Comparison of ENCODE assay signal across 24 mouse cellular contexts in the genomic region with DNA sequence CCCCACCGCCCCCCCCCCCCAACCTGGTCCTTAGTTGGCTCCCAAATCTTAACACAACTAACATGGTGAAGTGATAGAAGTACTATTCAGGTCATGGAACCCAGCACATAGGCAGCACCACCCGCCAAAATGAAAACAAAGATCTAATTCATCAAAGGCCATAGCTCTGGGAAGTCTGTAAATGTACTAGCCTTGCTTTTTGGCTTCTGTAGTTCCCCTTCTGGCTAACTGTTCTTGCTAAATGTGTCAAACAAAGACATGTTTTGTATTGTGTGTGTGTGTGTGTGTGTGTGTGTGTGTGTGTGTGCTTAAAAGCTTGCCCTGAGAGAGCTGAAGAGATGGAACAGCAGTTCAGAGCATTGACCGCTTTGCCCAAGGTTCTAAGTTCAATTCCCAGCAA. TPM values are rescaled to one million over a fixed set of nuclear protein-coding genes. Genes with fewer than 3 reads are reported as not detected.
DNase-seq lines count a peak whose midpoint lies in the region; ATAC-seq and TF ChIP-seq lines count a peak whose summit lies in the region.
"Had no signal": no experiment of that assay in that cellular context is flagged by ENCODE, and none has a peak within 500 bp of the region (broad histone marks: within the 10 kb centered on the region; RNA-seq: fewer than 3 reads in every experiment).

No protein-coding gene starts in this region.

- H3K9me3 ChIP-seq in heart, embryonic 10.5 days: no peaks in the 10 kb centered on the region
- no peaks in the 10 kb centered on the region for H3K9me3 ChIP-seq in midbrain, embryonic 11.5 days (ENCODE audit: control insufficient read depth, low read length)
- no peaks in the 10 kb centered on the region for H3K9me3 ChIP-seq in midbrain, postnatal 0 days (ENCODE audit: low read length)
- H3K9me3 ChIP-seq in stomach, postnatal 0 days (ENCODE audit: control insufficient read depth, low read length): no peaks in the 10 kb centered on the region
- H3K9me3 ChIP-seq: hindbrain, embryonic 13.5 days; kidney, embryonic 15.5 days; limb, embryonic 12.5 days; midbrain, embryonic 13.5 days had no signal

- H3K9ac ChIP-seq in midbrain, embryonic 11.5 days (ENCODE audit: low read length): no peak overlapping the region
- no peak overlapping the region for H3K9ac ChIP-seq in midbrain, postnatal 0 days (replicated peaks; ENCODE audit: low read length, poor library complexity, severe bottlenecking)
- H3K9ac ChIP-seq in stomach, postnatal 0 days (ENCODE audit: low read length): no peak overlapping the region
- H3K9ac ChIP-seq: hindbrain, embryonic 13.5 days; kidney, embryonic 15.5 days; limb, embryonic 12.5 days; midbrain, embryonic 13.5 days had no signal

- peaks cover 13% of the 10 kb centered on the region for H3K4me1 ChIP-seq in heart, embryonic 10.5 days
- H3K4me1 ChIP-seq in midbrain, embryonic 11.5 days (ENCODE audit: control insufficient read depth, insufficient read depth, low read length): peaks cover 21% of the 10 kb centered on the region
- H3K4me1 ChIP-seq in midbrain, postnatal 0 days (ENCODE audit: insufficient read depth, low read length): no peaks in the 10 kb centered on the region
- no peaks in the 10 kb centered on the region; the same call in 1 of the 2 replicates for H3K4me1 ChIP-seq in stomach, postnatal 0 days (replicated peaks; ENCODE audit: control insufficient read depth, insufficient read depth)

- 0 out of 2 replicates have a peak, but pooled peaks cover 4% of the 10 kb centered on the region for H3K36me3 ChIP-seq in heart, embryonic 10.5 days
- no peaks in the 10 kb centered on the region for H3K36me3 ChIP-seq in midbrain, embryonic 11.5 days (ENCODE audit: control insufficient read depth, insufficient read depth, low read length)
- H3K36me3 ChIP-seq in midbrain, postnatal 0 days (ENCODE audit: insufficient read depth, low read length): no peaks in the 10 kb centered on the region
- peaks cover 2% of the 10 kb centered on the region; the same call in 1 of the 2 replicates for H3K36me3 ChIP-seq in stomach, postnatal 0 days (ENCODE audit: control insufficient read depth, insufficient read depth, low read length)

- 86% methylated on average over 3 of the region's 3 CpGs for WGBS in heart, embryonic 10.5 days
- 82% methylated on average over 3 of the region's 3 CpGs for WGBS in midbrain, embryonic 11.5 days
- 59% methylated on average over 3 of the region's 3 CpGs for WGBS in midbrain, postnatal 0 days
- WGBS in stomach, postnatal 0 days: 85% methylated on average over 3 of the region's 3 CpGs

- intact Hi-C loops in heart, postnatal 10 days (cut with DNase I): no loop called here

- DNase-seq in heart, embryonic 10.5 days (ENCODE audit: low spot score): peak; percentile 56
- no peak for DNase-seq in heart, postnatal 10 days
- peak; percentile 80 for DNase-seq in midbrain, embryonic 11.5 days (ENCODE audit: low spot score, missing footprints)
- DNase-seq in midbrain, postnatal 0 days (ENCODE audit: low spot score): no peak
- peak; percentile 22 for DNase-seq in adipocyte (ENCODE audit: low spot score)
- peak; percentile 9 for DNase-seq in stomach, postnatal 0 days (ENCODE audit: low spot score)
- DNase-seq in right cerebral cortex, adult 2 months (ENCODE audit: low spot score in 2 of 2): no peak
- DNase-seq: adrenal gland, postnatal 10 days; B cell, adult 2 months; cerebellum, adult 11 months; cerebellum, adult 9-11 months; heart, postnatal 4 days; kidney, adult 18-20 months; kidney, postnatal 25 days; lung, postnatal 36 days had no signal

- no peaks in the 10 kb centered on the region for H3K27me3 ChIP-seq in heart, embryonic 10.5 days (ENCODE audit: insufficient read depth, poor library complexity, severe bottlenecking)
- H3K27me3 ChIP-seq in midbrain, embryonic 11.5 days (ENCODE audit: control insufficient read depth, insufficient read depth, low read length): no peaks in the 10 kb centered on the region
- no peaks in the 10 kb centered on the region for H3K27me3 ChIP-seq in midbrain, postnatal 0 days (ENCODE audit: insufficient read depth, low read length)
- H3K27me3 ChIP-seq in stomach, postnatal 0 days (ENCODE audit: control insufficient read depth, insufficient read depth, low read length): no peaks in the 10 kb centered on the region
- H3K27me3 ChIP-seq: hindbrain, embryonic 13.5 days; kidney, embryonic 15.5 days; limb, embryonic 12.5 days; midbrain, embryonic 13.5 days had no signal

- H3K4me3 ChIP-seq in heart, embryonic 10.5 days: no peak overlapping the region
- no peak overlapping the region for H3K4me3 ChIP-seq in midbrain, embryonic 11.5 days (ENCODE audit: low read depth, low read length)
- H3K4me3 ChIP-seq in midbrain, postnatal 0 days (ENCODE audit: low read depth, low read length): no peak overlapping the region
- no peak overlapping the region for H3K4me3 ChIP-seq in stomach, postnatal 0 days (ENCODE audit: low read depth, low read length)
- H3K4me3 ChIP-seq: erythroblast, embryonic 14.5 days; hindbrain, embryonic 13.5 days; kidney, embryonic 15.5 days; limb, embryonic 12.5 days; midbrain, embryonic 13.5 days had no signal

- H3K4me2 ChIP-seq in midbrain, embryonic 11.5 days: no peak overlapping the region
- H3K4me2 ChIP-seq in midbrain, postnatal 0 days (ENCODE audit: low read depth, low read length, poor library complexity, severe bottlenecking): no peak overlapping the region
- H3K4me2 ChIP-seq in stomach, postnatal 0 days (replicated peaks; ENCODE audit: low read depth): no peak overlapping the region
- H3K4me2 ChIP-seq: heart, embryonic 11.5 days; hindbrain, embryonic 13.5 days; kidney, embryonic 15.5 days; midbrain, embryonic 13.5 days had no signal

- no peak for TF ChIP-seq EP300 in stomach, postnatal 0 days (optimal IDR thresholded peaks at IDR 0.05)

- no peak for ATAC-seq in midbrain, embryonic 11.5 days (ENCODE audit: low FRiP score)
- ATAC-seq in midbrain, postnatal 0 days (ENCODE audit: low FRiP score): no peak
- no peak for ATAC-seq in stomach, postnatal 0 days (ENCODE audit: low FRiP score, low TSS enrichment)
- ATAC-seq: forebrain, embryonic 16.5 days; midbrain, embryonic 13.5 days had no signal

- no peak for TF ChIP-seq CTCF in midbrain, postnatal 0 days (IDR thresholded peaks at IDR 0.05)
- TF ChIP-seq CTCF in stomach, postnatal 0 days (IDR thresholded peaks at IDR 0.05; ENCODE audit: low read depth): no peak

- no peak overlapping the region for H3K27ac ChIP-seq in heart, embryonic 10.5 days
- no peak overlapping the region for H3K27ac ChIP-seq in midbrain, embryonic 11.5 days (ENCODE audit: low read depth, low read length)
- H3K27ac ChIP-seq in midbrain, postnatal 0 days (ENCODE audit: low read depth, low read length): no peak overlapping the region
- H3K27ac ChIP-seq in stomach, postnatal 0 days (replicated peaks): no peak overlapping the region
- H3K27ac ChIP-seq: hindbrain, embryonic 13.5 days; limb, embryonic 12.5 days; midbrain, embryonic 13.5 days had no signal

RNA-seq across cellular contexts. Expression of gene Scd2, which starts 19.6 kb away (rescaled TPM):
- polyA plus RNA-seq in heart, embryonic 10.5 days (2016; fragmentation: Nextera tagmentation; extraction: Ambion mirVana): 195 and 207 TPM in 2 replicates
- 10 to 100 TPM; 30.3 to 34.6 TPM for total RNA-seq in heart, postnatal 10 days (2021)
- 353 and 358 TPM in 2 replicates for polyA plus RNA-seq in midbrain, embryonic 11.5 days (2014; fragmentation: Nextera tagmentation; extraction: Ambion mirVana)
- total RNA-seq in midbrain, postnatal 0 days (2014; rRNA removed): 905 and 948 TPM in 2 replicates
- polyA plus RNA-seq in midbrain, postnatal 0 days (2015; fragmentation: Nextera tagmentation; extraction: Ambion mirVana): 224 and 226 TPM in 2 replicates
- 29.5 and 34.0 TPM in 2 replicates for polyA plus RNA-seq in stomach, postnatal 0 days (2015; fragmentation: Nextera tagmentation; extraction: Ambion mirVana)

RNA-seq across cellular contexts. Expression of gene Scd4, which starts 19.8 kb away (rescaled TPM):
- 0.06 and 0.16 TPM in 2 replicates for polyA plus RNA-seq in heart, embryonic 10.5 days (2016; fragmentation: Nextera tagmentation; extraction: Ambion mirVana)
- 10 to 100 TPM; 44.0 to 67.2 TPM for total RNA-seq in heart, postnatal 10 days (2021)
- polyA plus RNA-seq in midbrain, embryonic 11.5 days (2014; fragmentation: Nextera tagmentation; extraction: Ambion mirVana): 0.06 TPM in 1 of 2 replicates, not detected in the other
- total RNA-seq in midbrain, postnatal 0 days (2014; rRNA removed): 0.33 and 0.44 TPM in 2 replicates
- polyA plus RNA-seq in midbrain, postnatal 0 days (2015; fragmentation: Nextera tagmentation; extraction: Ambion mirVana): 0.17 TPM in 1 of 2 replicates, not detected in the other
- polyA plus RNA-seq in stomach, postnatal 0 days (2015; fragmentation: Nextera tagmentation; extraction: Ambion mirVana): 0.08 TPM in 1 of 2 replicates, not detected in the other
- total RNA-seq: monocyte, adult 5-6 weeks had no signal
- polyA plus RNA-seq: erythroblast, embryonic 14.5 days; forebrain, embryonic 11.5 days had no signal

Comparison
In these comparisons a context has a peak if more than half of its experiments do, and no peak if none do; other contexts are left out.
1. DNase-seq: peak in heart, embryonic 10.5 days (single experiment), midbrain, embryonic 11.5 days (single experiment), adipocyte (single experiment) and stomach, postnatal 0 days (single experiment); none in heart, postnatal 10 days (0 of 2), midbrain, postnatal 0 days (single experiment) and right cerebral cortex, adult 2 months (0 of 2).